Mouse (Mus musculus): ENCODE measurements around the gene Drd4.
"Not testable (repeated sequence)": the region's sequence is repeated elsewhere in the genome, so short reads cannot be mapped to it uniquely, and the experiment has no call there.

Drd4 gene

DNA sequence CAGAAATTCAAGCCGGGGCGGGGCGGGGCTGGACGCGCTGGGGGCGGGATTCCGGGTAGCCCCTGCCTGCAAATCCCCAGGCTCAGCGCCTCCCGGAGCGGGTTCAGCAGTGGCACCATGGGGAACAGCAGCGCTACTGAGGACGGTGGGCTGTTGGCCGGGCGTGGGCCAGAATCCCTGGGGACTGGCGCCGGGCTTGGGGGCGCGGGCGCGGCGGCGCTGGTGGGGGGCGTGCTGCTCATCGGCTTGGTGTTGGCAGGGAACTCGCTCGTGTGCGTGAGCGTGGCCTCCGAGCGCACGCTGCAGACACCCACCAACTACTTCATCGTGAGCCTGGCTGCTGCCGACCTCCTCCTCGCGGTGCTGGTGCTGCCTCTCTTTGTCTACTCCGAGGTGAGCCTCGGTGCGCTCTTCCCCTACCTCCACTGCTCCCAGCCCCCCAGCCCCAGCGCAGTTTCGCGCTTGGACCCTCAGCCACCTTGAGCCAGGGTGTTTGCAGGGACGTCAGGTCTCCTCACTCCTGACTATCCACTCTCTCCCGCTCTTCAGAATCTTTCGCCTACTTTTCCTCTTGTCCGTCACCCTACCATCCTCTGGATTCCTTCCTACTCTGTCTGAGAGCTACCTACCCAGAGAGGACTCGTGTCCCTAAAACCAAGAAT is at the start of gene Drd4:
TSS of gene Drd4 (plus strand) at position 86 of the 662 bp plus-strand sequence.
- peak; percentile 32 for DNase-seq

DNA sequence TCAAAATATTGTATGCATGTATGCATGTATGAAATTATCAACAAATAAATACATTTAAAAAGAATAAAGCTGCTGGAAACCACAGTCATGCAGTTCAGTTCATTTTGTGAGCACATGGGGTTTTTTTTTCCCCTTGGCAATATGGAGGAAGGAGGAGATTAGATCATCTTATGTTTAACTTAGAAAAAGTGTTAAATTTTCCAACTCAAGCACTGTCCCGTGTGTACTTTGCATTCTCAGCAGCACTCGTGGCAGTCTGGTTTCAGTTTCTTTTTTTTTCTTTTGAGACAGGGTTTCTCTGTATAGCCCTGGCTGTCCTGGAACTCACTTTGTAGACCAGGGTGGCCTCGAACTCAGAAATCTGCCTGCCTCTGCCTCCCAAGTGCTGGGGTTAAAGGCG is 41.3 kb upstream of the Drd4 start:
- DNase-seq = not testable (repeated sequence)

DNA sequence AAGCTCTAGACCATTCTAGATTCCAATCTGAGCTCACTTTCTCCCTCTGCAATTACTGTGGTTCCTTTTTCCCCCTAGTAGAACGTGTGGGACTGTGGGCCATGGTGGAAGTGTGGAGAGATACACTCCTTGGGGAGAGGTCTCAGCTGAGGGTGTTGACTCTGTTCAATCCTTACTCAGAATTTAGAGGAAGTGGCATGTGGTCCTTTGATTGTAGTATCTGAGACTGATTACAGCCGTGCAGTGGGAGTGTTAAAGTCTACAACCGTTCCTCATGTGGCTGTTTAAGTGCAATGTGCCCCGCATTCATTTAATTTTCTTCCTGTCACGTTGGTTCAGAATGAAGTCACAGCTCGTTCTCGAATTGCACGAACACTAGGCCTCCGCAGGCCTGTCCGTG is 35.6 kb upstream of the Drd4 start:
- DNase-seq = no peak

DNA sequence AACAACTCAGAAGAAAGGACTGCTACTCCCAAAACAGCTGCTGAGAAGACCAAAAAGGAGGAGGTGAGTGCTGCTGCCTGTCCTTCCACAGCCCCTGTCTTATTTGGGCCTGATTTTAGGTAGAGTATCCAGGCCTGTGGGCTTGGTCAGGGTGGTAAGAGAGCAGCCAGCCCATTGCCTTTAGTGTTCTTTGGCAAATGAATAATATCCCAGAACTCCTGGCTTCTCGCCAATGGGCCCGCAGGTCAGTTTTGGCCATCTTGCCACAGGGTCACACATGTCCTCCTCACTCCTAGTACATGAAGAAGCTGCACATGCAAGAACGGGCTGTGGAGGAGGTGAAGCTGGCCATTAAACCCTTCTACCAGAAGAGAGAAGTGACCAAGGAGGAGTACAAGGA is 30.3 kb upstream of the Drd4 start:
- no peak for DNase-seq

DNA sequence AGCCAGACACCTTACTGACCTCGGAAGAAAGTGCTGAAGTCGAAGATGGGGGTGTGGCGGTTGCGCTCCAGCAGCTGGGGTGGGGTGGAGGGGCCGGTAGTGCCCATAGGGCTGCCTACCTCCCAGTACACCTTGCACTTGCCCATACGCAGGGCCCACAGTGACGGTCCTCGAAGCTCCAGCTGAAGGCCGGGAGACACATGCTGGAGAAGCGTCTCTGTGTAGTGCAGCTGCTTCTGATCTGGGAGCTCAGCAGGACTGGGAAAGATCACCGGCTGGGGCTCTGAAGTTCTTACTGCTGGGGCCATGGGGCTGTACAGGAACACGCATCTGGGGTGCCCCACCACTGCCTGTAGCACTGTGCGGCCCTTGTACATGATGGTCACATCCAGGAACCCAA is 28.2 kb upstream of the Drd4 start:
- no peak for DNase-seq

DNA sequence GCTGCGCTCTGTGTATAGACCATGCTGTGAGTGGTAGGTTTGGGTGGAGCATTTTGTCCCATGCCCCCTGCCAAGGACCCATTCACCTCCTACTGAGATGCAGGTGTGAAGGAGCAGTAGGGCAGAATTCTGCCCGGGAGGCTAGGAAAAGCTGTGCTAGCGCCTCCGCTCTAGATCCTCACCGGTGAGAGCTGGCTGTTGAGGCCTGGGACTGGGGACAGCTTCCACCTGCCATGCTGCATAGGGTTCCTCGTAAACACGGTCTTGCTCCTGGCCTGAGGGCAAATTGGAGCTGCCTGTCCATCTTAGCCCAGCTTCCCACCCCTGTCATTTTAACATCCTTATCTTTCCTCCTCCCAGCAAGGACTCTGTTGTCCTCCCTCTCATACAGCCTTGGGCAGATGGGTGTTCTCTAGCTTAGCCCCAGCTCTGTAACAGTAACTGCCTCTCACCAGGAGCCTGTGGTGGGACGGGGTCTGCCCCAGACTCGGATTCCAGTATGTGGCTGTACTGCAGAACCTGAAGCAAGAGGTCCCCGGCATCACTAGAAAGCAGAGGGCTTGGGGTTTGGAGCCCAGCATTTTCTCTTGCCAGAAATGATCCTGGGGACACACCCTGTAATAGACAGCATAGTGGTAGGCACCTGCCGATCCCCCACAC is 27.6 kb upstream of the Drd4 start:
- no peak for DNase-seq

DNA sequence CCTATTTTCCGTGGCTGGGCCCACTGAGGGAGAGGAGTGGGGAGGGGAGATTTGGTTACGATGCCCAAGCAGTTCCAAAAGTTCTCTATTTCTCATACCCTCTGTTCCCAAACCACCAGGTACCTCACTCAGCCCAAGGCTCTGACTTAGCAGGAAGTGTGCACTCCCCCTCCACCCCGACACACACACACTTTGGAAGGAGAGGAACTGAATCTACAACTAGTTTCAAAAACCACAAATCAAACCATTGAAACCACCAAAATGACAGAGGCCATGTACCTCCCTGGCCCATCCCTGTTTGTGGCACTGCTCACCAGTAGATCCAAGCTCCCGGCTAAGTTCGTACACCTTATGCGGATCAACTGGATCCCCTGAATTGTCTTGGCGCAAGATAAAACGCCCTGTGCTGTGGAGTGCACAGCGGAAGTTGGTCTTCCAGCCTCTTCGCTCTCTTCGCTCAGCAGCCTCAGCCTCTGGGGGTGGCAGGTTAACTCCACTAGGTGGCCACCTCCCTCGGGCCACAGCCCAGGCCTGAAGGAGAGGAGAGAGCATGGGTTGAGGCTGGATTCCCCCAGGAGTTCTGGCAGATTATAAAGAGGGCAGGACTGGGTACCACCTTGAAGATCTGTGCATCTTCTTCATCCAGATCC is 26.9 kb upstream of the Drd4 start:
- DNase-seq = no peak

DNA sequence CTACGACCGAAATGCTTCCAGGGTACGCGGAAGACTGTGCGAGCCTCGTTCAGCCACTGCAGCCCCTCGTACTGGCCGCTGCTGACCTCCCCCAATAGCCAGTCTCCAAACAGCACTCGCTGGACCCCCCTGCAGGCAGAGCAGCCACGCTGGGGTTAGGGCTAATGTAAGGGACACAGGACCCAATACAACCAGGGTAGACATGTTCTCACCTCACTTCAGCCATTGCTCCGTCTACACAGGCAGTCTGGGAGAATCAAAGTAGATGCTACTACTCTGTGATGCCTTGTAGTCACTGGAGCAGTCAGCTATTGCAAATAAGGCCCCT is 26.4 kb upstream of the Drd4 start:
- no peak for DNase-seq

DNA sequence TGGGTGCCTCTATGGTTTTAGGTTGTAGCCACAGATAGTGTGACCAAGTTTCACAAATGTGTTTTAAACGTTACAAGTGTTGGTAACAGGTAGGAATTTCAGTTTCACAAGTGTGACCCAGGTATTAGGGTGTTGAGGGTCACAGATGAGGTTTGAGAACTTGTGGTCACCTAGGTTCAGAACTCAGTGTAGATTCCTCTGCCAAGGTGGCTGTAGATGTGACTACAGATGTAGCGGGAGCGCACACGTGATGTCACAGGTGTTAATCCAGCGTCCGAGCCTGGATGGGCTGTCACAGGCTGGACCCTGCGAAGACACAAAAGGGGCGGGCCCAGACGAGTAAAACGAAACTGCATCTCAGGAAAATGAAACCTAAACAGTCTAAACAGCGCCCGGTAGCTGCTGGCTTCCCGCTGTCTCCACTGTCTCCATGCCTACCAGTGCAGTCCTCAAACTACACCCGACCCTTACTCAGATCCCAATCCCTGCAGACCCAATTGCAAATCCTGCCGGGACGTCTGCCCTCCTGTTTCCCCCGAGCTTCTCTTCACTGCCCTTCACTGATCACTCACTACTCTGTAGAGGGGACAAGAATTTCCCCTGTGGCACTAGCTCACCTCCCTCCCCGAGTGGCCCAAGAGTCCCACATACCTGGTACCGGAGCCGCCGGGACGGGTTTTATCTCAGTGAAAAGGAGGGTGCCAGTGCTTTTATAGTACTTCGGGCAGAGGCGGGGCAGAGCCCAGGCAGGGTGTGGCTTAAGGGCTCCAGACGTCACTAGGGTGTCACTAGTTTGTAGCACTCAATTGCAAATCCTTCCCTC is 25.9 kb upstream of the Drd4 start, which contains the start of gene Irf7:
TSS of gene Irf7 (minus strand) at position 743 of the 823 bp plus-strand sequence.
- DNase-seq = no peak

DNA sequence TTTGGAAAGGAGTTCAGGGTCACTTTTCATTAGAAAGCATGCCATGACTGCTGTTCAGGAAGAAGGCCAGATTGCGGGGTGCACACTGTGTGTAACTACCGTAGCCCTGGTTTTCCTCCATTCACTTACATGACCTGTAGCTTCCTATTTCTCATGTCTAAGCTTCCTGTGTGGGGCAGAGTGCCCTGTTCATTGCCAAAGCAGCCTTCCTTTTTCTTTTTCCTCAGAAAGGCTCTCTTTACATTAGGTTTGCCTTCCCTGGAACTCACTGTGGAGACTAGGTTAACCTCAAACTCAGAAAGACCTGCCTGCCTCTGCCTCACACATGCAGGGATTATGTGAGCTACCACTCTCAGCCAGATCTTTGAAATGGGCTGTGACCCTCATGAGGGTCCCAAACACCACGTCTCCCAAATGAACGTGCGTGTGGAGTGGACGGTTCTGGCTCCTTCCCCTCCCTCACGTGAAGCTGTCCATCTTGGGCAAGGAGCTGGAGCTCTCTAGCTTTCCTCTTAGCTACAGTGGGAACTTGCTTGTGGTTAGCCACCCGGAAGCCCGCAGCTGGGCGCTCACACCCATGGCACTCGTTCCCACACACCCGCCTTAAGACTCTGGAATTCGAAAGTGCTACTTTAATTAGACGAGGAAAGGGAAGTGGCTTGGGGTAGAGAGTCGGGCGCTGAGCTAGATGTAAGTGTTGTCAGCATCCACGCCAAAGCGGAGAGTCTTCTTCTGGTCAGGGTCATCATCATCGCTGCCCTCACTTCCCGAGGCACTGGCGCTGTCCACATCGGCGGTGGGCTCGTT is 23.1 kb upstream of the Drd4 start:
- no peak for DNase-seq

DNA sequence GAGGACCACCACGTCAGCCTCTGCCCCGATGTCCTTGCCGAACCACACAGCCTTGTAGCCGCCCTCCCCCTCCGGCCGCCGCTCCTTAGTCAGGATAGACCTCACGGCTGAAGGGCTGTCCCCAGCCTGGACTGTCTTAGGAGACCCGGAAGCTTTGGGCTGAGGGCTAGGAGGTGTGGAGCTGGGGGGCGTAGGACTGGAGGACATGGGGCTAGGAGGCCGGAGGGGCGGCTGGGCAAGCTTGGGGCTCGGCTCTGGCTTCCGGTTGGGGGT is 22.6 kb upstream of the Drd4 start:
- DNase-seq = no peak

DNA sequence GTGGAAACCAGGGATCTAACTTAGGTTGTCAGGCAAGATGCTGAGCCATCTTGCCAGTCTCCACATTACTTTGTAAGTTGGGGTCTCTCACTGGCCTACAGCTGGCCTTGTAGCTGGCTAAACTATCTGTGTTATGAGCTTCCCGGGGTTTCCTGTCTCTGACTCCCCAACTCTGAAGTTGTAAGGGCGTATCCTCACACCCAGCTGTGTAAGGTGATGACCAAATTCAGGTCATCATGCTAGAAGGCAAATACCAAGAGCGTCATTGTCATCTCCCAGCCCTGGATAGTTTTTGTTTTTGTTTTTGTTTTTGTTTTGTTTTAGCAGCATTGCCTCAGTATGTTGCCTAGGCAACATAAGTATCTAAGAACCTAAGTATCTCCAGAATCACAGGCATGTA is 21.2 kb upstream of the Drd4 start:
- no peak for DNase-seq

DNA sequence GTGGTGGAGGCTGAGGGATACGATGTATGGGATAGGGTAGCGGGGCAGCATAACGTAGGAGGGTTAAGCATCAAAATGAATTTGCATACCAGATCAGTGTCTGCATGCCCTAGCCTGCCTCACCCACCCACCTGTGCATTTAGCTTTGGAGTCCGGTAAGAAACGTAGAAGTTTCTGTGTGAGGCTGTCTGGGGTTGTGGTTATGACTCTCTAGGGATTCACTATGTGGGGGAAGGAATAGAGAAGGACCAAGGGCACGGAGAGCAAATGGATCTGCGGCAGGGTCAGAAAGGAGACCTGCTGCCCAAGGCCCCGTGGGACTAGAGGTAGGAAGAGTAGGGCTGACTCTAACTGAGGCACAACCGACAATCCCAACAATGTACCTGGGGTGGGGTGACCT is 16.4 kb upstream of the Drd4 start:
- DNase-seq = no peak

DNA sequence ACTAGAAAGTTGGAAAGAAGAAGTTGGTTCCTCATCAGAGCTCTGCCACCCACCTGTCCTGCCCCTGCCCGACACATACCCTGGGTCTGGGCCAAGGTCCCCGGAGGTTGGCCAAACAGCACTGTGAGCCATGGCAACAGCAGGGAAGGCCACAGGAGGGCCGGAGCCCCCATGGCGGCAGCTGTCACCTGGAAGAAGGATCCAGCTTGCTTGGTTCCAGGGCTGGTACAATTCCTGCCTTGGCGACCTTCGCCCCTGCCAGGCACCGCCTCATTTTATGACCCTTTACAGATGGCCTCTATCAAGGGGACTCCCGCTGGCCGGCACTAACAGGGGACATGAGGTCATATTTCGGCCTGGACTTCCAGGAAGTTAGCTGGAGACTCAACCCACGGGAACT is 15.3 kb upstream of the Drd4 start, which contains the start of gene Cdhr5:
TSS of gene Cdhr5 (minus strand) at position 241 of the 400 bp plus-strand sequence.
- DNase-seq = no peak

DNA sequence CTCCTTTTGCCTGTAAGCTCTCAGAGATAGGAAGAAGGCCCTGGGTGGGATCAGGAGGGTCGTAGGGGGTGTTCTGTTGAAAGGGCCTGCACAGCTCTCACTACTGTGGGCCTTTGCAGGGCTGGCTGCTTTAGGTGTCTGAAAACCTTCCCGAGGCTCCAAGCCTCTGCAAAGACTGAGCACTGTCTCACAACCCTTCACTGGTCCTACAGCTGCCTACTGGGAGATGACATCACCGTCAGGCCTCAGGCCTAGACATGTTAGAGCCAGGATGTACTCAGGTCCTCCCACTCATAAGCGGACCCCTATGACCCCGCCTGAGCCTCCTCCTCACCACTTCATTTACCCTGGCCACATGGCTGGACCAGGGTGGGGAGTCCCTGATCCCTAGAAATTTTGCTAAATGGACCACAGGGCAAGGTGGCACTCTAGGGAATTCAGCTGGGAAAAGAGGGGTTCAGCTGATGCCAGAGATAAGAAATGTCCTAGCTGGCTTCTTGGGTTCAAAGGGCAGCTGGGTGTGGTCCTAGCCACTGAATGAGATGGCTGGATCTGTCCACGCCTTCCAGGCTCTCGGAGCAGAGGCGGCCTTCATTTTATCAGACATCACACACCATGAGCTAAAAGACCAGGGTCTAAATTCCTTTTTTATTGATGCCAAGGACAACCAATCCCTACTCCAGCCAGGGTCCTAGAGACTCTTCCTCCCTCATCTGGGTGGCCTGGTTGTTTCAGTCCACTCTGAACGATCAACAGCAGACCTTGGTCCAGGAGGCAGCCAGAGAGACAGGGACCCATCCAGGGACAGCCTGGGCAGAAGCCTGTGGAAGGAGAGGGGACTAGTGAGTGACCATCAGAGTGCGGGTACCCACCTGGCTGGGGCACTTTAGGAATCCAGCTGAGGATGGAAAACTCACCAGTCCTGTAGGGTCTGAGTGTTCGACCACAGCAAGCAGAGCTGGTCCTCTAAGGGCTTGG is 13.8 kb upstream of the Drd4 start:
- DNase-seq = no peak

DNA sequence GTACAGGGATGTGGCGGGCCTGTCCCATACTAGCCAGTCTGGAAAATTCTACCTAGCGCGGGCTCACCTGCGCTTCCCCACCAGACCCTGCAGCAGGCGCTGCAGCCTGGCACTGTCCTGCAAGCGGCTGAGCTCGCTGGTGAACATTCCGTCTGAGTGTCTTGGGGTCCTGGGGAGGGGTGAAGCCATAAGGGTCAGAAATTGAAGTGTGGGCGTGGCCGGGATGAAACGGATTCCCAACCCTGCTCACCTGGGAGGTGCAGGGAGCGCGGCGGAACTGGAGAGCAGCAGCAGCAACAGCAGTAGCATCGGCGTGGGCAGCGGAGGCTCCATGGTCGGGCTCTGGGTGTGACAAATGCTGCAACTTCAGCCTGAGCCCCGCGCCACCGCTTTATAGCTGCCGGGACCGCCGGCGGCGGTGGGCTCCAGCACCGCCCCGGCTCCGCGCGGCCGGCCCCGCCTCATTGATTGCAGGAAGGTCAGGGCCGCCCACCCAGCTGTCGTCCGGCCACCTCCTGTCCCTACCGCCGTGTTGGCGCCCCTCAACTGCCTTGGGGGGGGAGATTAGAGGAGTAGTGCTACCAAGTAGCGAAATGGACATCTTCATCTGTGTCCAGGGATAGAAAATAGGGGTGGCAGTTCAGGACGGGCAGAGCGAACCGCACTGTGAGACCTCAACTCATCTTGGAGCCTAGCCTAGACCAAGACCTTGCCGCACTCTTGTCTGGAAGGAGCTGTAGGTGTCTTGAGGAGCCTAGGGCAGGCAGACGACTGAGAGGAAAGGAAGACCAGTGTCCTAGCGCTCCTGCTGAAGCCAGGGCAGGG is 12.8 kb upstream of the Drd4 start, which contains the start of gene Sct:
TSS of gene Sct (minus strand) at position 368 of the 825 bp plus-strand sequence.
- DNase-seq = peak; percentile 47

DNA sequence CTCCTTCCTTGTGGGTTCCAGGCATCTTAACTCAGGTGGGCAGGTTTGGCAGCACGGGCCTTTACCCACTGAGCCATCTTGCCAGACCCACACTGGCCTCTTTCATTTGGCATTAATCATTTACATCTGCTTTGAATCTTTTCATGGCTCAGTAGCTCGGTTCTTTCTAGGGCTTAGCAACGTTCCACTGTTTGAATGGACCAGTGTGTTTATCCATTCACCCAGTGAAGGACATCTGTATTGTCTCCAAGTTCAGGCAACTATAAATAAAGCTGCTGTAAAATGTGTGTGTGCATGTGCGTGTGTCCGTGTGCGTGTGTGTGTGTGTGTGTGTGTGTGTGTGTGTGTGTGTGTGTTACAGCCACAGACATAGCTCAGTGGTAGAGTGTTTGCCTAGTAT is 10.4 kb upstream of the Drd4 start:
- DNase-seq = no peak

DNA sequence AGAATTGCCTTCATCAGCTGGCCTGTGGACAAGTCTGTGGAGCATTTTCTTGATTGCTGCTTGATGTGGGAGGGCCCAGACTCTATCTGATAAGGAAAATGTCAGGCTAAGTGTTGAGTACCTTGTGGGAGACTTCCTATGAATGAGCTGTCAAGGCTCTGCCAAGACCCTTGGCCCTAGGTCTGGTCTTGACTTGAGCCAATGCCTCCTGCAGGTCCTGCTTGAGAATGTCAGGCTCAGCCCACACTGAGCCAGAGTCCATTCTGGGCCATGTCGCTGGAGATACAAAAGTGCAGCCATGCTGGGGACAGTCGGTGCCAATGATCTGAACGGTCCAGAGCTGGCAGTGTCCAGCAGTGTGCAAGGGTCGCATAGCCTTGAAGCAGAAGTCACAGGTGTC is 9.1 kb upstream of the Drd4 start:
- no peak for DNase-seq

DNA sequence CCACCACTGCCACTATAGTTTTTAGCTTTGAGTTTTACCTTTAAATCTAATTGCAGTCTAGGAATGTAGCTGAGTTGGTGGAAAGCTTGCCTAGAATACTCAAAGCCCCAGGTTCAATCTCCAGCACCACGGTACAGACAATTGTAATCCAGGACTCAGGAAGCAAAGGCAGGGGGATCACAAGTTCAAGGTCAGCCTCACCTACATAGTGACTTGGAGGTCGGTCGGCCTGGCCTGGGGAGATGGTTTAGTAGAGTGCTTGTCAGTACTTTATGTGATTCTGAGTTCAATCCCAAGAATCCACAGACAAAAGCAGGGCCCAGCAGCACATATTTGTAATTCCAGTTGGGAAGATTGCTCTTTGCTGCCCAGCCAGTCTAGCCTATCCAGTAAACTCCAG is 3.8 kb upstream of the Drd4 start:
- no peak for DNase-seq

DNA sequence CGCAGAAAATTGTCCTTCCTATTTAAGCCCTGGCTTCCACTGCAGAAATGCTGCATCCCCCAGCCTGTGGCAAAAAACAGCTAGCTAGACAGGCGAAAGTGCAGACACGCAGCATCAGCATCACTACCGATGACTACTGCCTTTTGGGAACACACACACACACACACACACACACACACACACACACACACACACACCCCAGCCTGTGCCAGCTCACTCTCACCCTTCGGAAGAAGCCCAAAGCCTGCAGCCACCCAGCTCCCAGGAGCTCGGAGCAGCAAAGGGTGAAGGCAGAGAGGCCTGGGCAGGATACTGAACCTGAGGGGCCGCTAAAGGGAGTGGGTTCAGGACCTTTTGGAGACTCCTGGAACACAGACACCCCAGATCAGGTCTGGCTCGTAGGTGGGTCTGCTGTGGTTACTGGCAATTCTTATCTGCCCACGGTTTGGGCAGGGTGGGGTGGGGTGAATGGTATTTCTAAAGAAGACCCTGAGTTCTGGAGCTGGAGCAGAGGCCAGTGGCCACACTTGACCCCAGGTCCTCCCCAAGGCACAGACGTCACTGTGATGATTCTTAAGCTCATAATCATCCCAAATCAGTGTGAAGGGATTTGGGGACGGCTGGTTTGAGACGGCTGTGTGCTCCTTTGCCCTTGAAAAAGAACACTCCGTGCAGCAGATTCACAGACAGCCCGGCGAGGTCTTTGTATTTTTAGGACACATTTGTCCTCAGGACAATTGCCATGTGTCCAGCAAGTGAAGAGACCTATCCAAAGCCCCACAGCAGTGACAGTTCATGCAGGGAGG is 980 bp downstream of the Drd4 start:
- DNase-seq = no peak
